Mouse (Mus musculus) liver, embryonic 11.5 days (tissue): ENCODE measurements around the gene C1rl. TPM values are rescaled to one million over a fixed set of nuclear protein-coding genes. Genes with fewer than 3 reads are reported as not detected.
"Not testable (repeated sequence)": the region's sequence is repeated elsewhere in the genome, so short reads cannot be mapped to it uniquely, and the experiment has no call there.

Experiments used
- ATAC-seq: fragments of 200-750 bp; cut with Nextera tagmentation; replicated peaks from 2 replicates; pipeline ENCODE4 v1.8.0; 2017; ENCODE audit warnings: moderate number of reproducible peaks, mild to moderate bottlenecking, moderate TSS enrichment, moderate library complexity; ENCODE audit not compliant: low FRiP score
- DNase-seq: peaks from one replicate; pipeline ENCODE4 v3.0.0-alpha.2; 2017; ENCODE audit warnings: low spot score
- H3K27ac ChIP-seq: fragments of 300-500 bp; sonication (generic); 2 replicates; pipeline ENCODE4 v1.5.1; 2014; ENCODE audit warnings: mild to moderate bottlenecking, low read depth, low read length, control low read depth
- H3K27me3 ChIP-seq: fragments of 300-500 bp; sonication (generic); replicated peaks from 2 replicates; pipeline ENCODE4 v1.6.1; 2014; ENCODE audit warnings: low read length, mixed read lengths; ENCODE audit not compliant: control insufficient read depth, insufficient read depth
- H3K36me3 ChIP-seq: fragments of 300-500 bp; sonication (generic); 2 replicates; pipeline ENCODE4 v1.6.1; 2014; ENCODE audit warnings: mild to moderate bottlenecking, low read length, moderate library complexity, mixed read lengths; ENCODE audit not compliant: control insufficient read depth, insufficient read depth
- H3K4me1 ChIP-seq: fragments of 300-500 bp; sonication (generic); replicated peaks from 2 replicates; pipeline ENCODE4 v1.6.1; 2014; ENCODE audit warnings: low read length, mixed read lengths; ENCODE audit not compliant: control insufficient read depth, insufficient read depth
- H3K4me2 ChIP-seq: fragments of 300-500 bp; sonication (generic); 2 replicates; pipeline ENCODE4 v1.6.1; 2014; ENCODE audit warnings: mild to moderate bottlenecking, control low read depth, moderate library complexity
- H3K4me3 ChIP-seq: fragments of 300-500 bp; sonication (generic); 2 replicates; pipeline ENCODE4 v1.5.1; 2014; ENCODE audit warnings: low read depth, low read length, control low read depth
- H3K9ac ChIP-seq: fragments of 300-500 bp; sonication (generic); 2 replicates; pipeline ENCODE4 v1.6.1; 2014; ENCODE audit warnings: low read depth, low read length, control low read depth
- H3K9me3 ChIP-seq: fragments of 300-500 bp; sonication (generic); 2 replicates; pipeline ENCODE4 v1.6.1; 2016; ENCODE audit warnings: low read length, inconsistent platforms, mixed read lengths; ENCODE audit not compliant: control insufficient read depth
- WGBS: fragments of 180-500 bp; shearing (Covaris S2); extraction: QIAGEN DNeasy Blood & Tissue Kit; methylation state at CpG from one replicate; pipeline ENCODE4 v1.1.7; 2014; 5-methylcytosine and 5-hydroxymethylcytosine counted together
- polyA plus RNA-seq: library from polyadenylated mRNA; unstranded; fragments of >200 nt; fragmentation: Nextera tagmentation; extraction: Ambion mirVana; gene quantifications from 2 replicates; pipeline ENCODE4 v1.2.1, GENCODE M21; 2014

Gene C1rl
- polyA plus RNA-seq, 1 experiment from 2014 or later: 4.1 TPM

DNA sequence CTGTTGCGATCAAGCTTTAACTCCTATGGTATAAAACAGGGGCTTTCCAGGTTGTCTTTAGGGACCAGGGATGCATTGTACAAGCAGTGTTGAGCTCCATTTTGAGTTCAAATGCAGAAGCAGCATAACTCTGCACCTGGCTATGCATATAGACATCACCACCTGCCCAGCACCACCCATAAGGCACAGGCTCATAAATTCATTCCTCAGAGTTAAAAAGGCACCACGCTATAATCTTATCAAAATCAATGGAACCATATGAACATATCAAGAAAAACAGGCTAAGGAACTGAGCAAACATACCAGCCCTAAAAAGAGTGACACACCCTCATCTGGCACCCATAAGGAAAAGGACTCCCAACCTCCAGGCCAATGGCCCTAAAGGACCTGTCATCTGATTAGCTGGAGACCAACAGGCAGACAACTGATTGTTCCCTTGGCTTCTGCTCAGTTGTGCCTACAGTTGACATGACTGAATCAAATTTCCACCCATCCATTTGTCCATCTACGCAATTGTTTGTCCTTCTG, 56.2 kb downstream of the C1rl start:
- no peaks in the 10 kb centered on the region for H3K27me3 ChIP-seq
- H3K4me2 ChIP-seq: no peak overlapping the region
- H3K9me3 ChIP-seq: peaks cover 6% of the 10 kb centered on the region; the same call in 1 of the 2 replicates
- H3K27ac ChIP-seq: no peak overlapping the region
- no peaks in the 10 kb centered on the region for H3K36me3 ChIP-seq
- no peak overlapping the region for H3K9ac ChIP-seq
- no peak for DNase-seq
- 76% methylated on average over 3 of the region's 3 CpGs for WGBS
- no peaks in the 10 kb centered on the region for H3K4me1 ChIP-seq
- H3K4me3 ChIP-seq: no peak overlapping the region
- no peak for ATAC-seq

DNA sequence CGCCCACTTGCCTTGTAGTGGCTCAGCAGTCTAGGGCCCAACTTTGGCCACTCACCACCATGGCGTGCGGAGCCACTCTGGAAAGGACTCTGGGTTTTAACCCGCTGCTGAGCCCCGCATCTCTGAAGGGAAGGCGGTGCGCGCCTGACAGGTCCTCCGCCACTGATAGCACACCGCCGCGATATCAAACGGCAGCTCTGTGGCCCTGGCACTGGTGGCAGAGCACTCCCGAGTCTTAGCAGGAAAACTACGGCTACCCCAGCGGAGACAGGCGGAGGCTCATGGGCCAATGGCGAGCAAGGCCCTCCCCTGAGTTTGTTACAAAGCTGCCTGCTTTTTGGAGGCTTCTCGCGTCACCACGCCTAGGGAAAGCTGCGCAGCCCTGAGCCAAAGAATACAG, 59.9 kb downstream of the C1rl start:
- no peaks in the 10 kb centered on the region for H3K36me3 ChIP-seq
- 64% methylated on average over 22 of the region's 22 CpGs for WGBS
- ATAC-seq: no peak
- H3K27ac ChIP-seq: no peak overlapping the region
- no peak overlapping the region for H3K4me2 ChIP-seq
- H3K9ac ChIP-seq: no peak overlapping the region
- H3K9me3 ChIP-seq: peaks cover 6% of the 10 kb centered on the region; the same call in 1 of the 2 replicates
- no peak overlapping the region for H3K4me3 ChIP-seq
- DNase-seq: no peak
- no peaks in the 10 kb centered on the region for H3K4me1 ChIP-seq
- H3K27me3 ChIP-seq: no peaks in the 10 kb centered on the region

DNA sequence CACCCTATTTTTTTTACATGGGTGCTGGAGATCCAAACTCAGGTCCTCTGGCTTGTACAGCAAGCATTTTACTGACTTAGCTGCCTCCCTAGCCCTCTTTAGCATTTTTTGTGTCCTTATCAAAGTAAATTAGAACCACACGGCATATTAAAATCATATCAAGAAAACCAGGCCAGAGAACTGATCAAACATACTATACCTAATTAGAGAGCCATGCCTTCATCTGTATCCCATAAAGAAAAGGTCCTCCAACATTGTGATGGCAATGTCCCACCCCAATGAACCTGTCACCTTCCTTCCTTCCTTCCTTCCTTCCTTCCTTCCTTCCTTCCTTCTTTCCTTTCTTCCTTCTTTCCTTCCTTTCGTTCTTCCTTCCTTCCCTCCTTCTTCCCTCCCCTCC, 63.0 kb downstream of the C1rl start:
- not testable (repeated sequence) for H3K27me3 ChIP-seq, H3K4me1 ChIP-seq, H3K4me3 ChIP-seq, ATAC-seq, H3K27ac ChIP-seq, DNase-seq, H3K9me3 ChIP-seq, H3K4me2 ChIP-seq, H3K36me3 ChIP-seq, H3K9ac ChIP-seq
- 59% methylated on average over 2 of the region's 2 CpGs for WGBS

Other genes with a start within 250 kb of the C1rl start
- not detected in 2 replicates for gene Cd163, start 188.5 kb upstream of the C1rl start, polyA plus RNA-seq
- gene Pex5, start 78.0 kb upstream of the C1rl start, polyA plus RNA-seq: 39.6 and 41.2 TPM in 2 replicates
- 6.1 and 7.6 TPM in 2 replicates for gene Clstn3, start 28.3 kb upstream of the C1rl start, polyA plus RNA-seq
- gene C1ra, start 19.3 kb downstream of the C1rl start, polyA plus RNA-seq: 2.8 and 2.9 TPM in 2 replicates
- gene C1s1, start 49.2 kb downstream of the C1rl start, polyA plus RNA-seq: 12.0 and 12.7 TPM in 2 replicates
- not detected in 2 replicates for gene C1rb, start 77.2 kb downstream of the C1rl start, polyA plus RNA-seq
- not detected in 2 replicates for gene C1s2, start 143.0 kb downstream of the C1rl start, polyA plus RNA-seq
- gene Lpcat3, start 169.9 kb downstream of the C1rl start, polyA plus RNA-seq: 84.2 and 90.0 TPM in 2 replicates
- 311 and 329 TPM in 2 replicates for gene Emg1, start 219.1 kb downstream of the C1rl start, polyA plus RNA-seq
- 640 and 660 TPM in 2 replicates for gene Phb2, start 219.2 kb downstream of the C1rl start, polyA plus RNA-seq
- 49.5 and 50.3 TPM in 2 replicates for gene Ptpn6, start 245.6 kb downstream of the C1rl start, polyA plus RNA-seq
- gene Grcc10, start 248.3 kb downstream of the C1rl start, polyA plus RNA-seq: 147 and 167 TPM in 2 replicates